Mouse (Mus musculus) spleen, adult 2 months (tissue): Measurements from ENCODE around the gene Cd44.

Experiments
- CTCF ChIP-seq: fragments of 200-500 bp; IDR thresholded peaks from 2 replicates; pipeline ENCODE4 v1.5.1; 2011; ENCODE audit warnings: mild to moderate bottlenecking, inconsistent platforms; ENCODE audit not compliant: insufficient read depth, insufficient read length, insufficient replicate concordance; ENCODE audit errors: extremely low read depth
- POLR2A ChIP-seq: fragments of 200-500 bp; IDR thresholded peaks from 2 replicates; pipeline ENCODE4 v1.6.1; 2011; ENCODE audit warnings: low read depth, low read length, inconsistent platforms

DNA sequence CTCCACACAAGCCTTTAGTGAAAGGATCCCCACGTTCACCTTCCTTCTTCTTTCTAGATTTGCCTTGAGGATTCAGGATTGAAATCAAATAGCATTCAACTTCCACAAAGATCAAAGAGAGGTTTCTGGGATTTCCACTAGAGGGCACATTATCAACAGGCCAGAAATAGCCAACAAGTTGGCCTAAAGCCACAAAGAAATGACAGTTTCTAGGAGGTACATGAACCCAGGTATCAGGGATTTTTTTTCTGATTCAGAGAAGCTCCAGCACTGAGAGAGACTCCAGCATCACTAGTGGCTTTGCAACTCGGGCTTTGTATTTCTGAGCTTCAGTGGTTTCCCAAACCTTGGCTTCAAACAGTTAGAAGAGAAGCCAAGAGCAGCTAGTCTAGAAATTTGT, 97.4 kb downstream of the Cd44 start:
- no peak for TF ChIP-seq CTCF
- TF ChIP-seq POLR2A: no peak
